Mouse (Mus musculus) limb, embryonic 13.5 days (tissue): ENCODE data around the gene Sft2d1. TPM values are rescaled to one million over a fixed set of nuclear protein-coding genes. Genes with fewer than 3 reads are reported as not detected.
"Not testable (repeated sequence)": the region's sequence is repeated elsewhere in the genome, so short reads cannot be mapped to it uniquely, and the experiment has no call there.

Experiments used
- ATAC-seq: fragments of 200-750 bp; cut with Nextera tagmentation; 2 replicates; pipeline ENCODE4 v1.8.0; 2017; ENCODE audit warnings: low read depth, moderate number of reproducible peaks, moderate TSS enrichment; ENCODE audit not compliant: low FRiP score
- H3K27ac ChIP-seq: fragments of 300-500 bp; sonication (generic); 2 replicates; pipeline ENCODE4 v1.5.1; 2015; ENCODE audit warnings: inconsistent platforms, mild to moderate bottlenecking, moderate library complexity
- H3K27me3 ChIP-seq: fragments of 300-500 bp; sonication (generic); 2 replicates; pipeline ENCODE4 v1.6.1; 2015; ENCODE audit warnings: mild to moderate bottlenecking, inconsistent platforms
- H3K36me3 ChIP-seq: fragments of 300-500 bp; sonication (generic); 2 replicates; pipeline ENCODE4 v1.6.1; 2015; ENCODE audit warnings: inconsistent platforms, mild to moderate bottlenecking, moderate library complexity
- H3K4me1 ChIP-seq: fragments of 300-500 bp; sonication (generic); 2 replicates; pipeline ENCODE4 v1.6.1; 2015; ENCODE audit warnings: inconsistent platforms
- H3K4me2 ChIP-seq: fragments of 300-500 bp; sonication (generic); replicated peaks from 2 replicates; pipeline ENCODE4 v1.6.1; 2015; ENCODE audit warnings: inconsistent platforms, mild to moderate bottlenecking, moderate library complexity
- H3K4me3 ChIP-seq: fragments of 300-500 bp; sonication (generic); 2 replicates; pipeline ENCODE4 v1.5.1; 2015; ENCODE audit warnings: moderate library complexity, mild to moderate bottlenecking, inconsistent platforms
- H3K9ac ChIP-seq: fragments of 300-500 bp; sonication (generic); 2 replicates; pipeline ENCODE4 v1.6.1; 2015; ENCODE audit warnings: mild to moderate bottlenecking, inconsistent platforms
- H3K9me3 ChIP-seq: fragments of 300-500 bp; sonication (generic); 2 replicates; pipeline ENCODE4 v1.6.1; 2016; ENCODE audit warnings: inconsistent platforms
- WGBS: fragments of 180-500 bp; shearing (Covaris S2); methylation state at CpG from one replicate; pipeline ENCODE4 v1.1.7; 2015; 5-methylcytosine and 5-hydroxymethylcytosine counted together
- polyA plus RNA-seq: library from polyadenylated mRNA; unstranded; fragments of >200 nt; fragmentation: Nextera tagmentation; extraction: Ambion mirVana; gene quantifications from 2 replicates; pipeline ENCODE4 v1.2.1, GENCODE M21; 2015

Gene Sft2d1
- polyA plus RNA-seq: 60.9 and 66.4 TPM in 2 replicates

GRCm38 (mm10) chr17:8310838-8311614 is at the start of gene Sft2d1:
TSS of gene Sft2d1 (plus strand) at chr17:8311102.
- ATAC-seq: peak; percentile 97
- Histone ChIP-seq H3K4me2 (peak within 1 kb of the TSS; percentile 74), H3K36me3 (no peaks in the 10 kb centered on the region), H3K4me3 (peak within 1 kb of the TSS; percentile 87), H3K27ac (no peak within 1 kb of the TSS; the same call in 1 of the 2 replicates), H3K4me1 (peaks cover 13% of the 10 kb centered on the region), H3K9me3 (no peaks in the 10 kb centered on the region), H3K9ac (peak within 1 kb of the TSS; percentile 91), H3K27me3 (no peaks in the 10 kb centered on the region)
- WGBS: under 1% methylated on average over 41 of the region's 54 CpGs

- 16% methylated on average over 7 of the region's 7 CpGs for WGBS
- not testable (repeated sequence) for H3K36me3 ChIP-seq, H3K4me2 ChIP-seq, H3K9me3 ChIP-seq, ATAC-seq, H3K27ac ChIP-seq, H3K27me3 ChIP-seq, H3K4me1 ChIP-seq, H3K9ac ChIP-seq, H3K4me3 ChIP-seq
These were observed 46.3 kb upstream of the Sft2d1 start for GRCm38 (mm10) chr17:8264638-8265037.

- Histone ChIP-seq H3K27ac (no peak overlapping the region), H3K4me3 (no peak overlapping the region), H3K4me1 (no peaks in the 10 kb centered on the region), H3K27me3 (peaks cover 3% of the 10 kb centered on the region), H3K9ac (no peak overlapping the region), H3K36me3 (no peaks in the 10 kb centered on the region), H3K4me2 (no peak overlapping the region), H3K9me3 (no peaks in the 10 kb centered on the region)
- 54% methylated on average over 6 of the region's 6 CpGs for WGBS
- no peak for ATAC-seq
These were observed 38.7 kb upstream of the Sft2d1 start for GRCm38 (mm10) chr17:8272054-8272749.

GRCm38 (mm10) chr17:8272951-8273350 is 38.0 kb upstream of the Sft2d1 start:
- no peaks in the 10 kb centered on the region for H3K4me1 ChIP-seq
- WGBS: 70% methylated on average over 6 of the region's 6 CpGs
- H3K27ac ChIP-seq: no peak overlapping the region
- H3K36me3 ChIP-seq: no peaks in the 10 kb centered on the region
- no peak for ATAC-seq
- H3K4me3 ChIP-seq: no peak overlapping the region
- no peak overlapping the region for H3K4me2 ChIP-seq
- peaks cover 3% of the 10 kb centered on the region for H3K27me3 ChIP-seq
- H3K9me3 ChIP-seq: no peaks in the 10 kb centered on the region
- no peak overlapping the region for H3K9ac ChIP-seq

GRCm38 (mm10) chr17:8276071-8276470 is 34.8 kb upstream of the Sft2d1 start:
- H3K9me3 ChIP-seq: 0 out of 2 replicates have a peak, but pooled peaks cover 5% of the 10 kb centered on the region
- no peak overlapping the region for H3K4me3 ChIP-seq
- H3K9ac ChIP-seq: no peak overlapping the region
- H3K4me1 ChIP-seq: no peaks in the 10 kb centered on the region
- no peak overlapping the region for H3K4me2 ChIP-seq
- no peak overlapping the region for H3K27ac ChIP-seq
- 67% methylated on average over 4 of the region's 4 CpGs for WGBS
- no peaks in the 10 kb centered on the region for H3K36me3 ChIP-seq
- H3K27me3 ChIP-seq: peaks cover 3% of the 10 kb centered on the region
- no peak for ATAC-seq

GRCm38 (mm10) chr17:8276680-8277079 is 34.2 kb upstream of the Sft2d1 start:
- Histone ChIP-seq H3K9ac (no peak overlapping the region), H3K4me1 (no peaks in the 10 kb centered on the region), H3K27me3 (peaks cover 3% of the 10 kb centered on the region), H3K9me3 (0 out of 2 replicates have a peak, but pooled peaks cover 5% of the 10 kb centered on the region), H3K27ac (no peak overlapping the region), H3K4me2 (no peak overlapping the region), H3K4me3 (no peak overlapping the region), H3K36me3 (no peaks in the 10 kb centered on the region)
- 78% methylated on average over 7 of the region's 7 CpGs for WGBS
- ATAC-seq: no peak

GRCm38 (mm10) chr17:8277266-8277665 is 33.6 kb upstream of the Sft2d1 start:
- H3K4me3 ChIP-seq: no peak overlapping the region
- no peaks in the 10 kb centered on the region for H3K36me3 ChIP-seq
- H3K9ac ChIP-seq: no peak overlapping the region
- no peak for ATAC-seq
- H3K4me2 ChIP-seq: no peak overlapping the region
- 0 out of 2 replicates have a peak, but pooled peaks cover 5% of the 10 kb centered on the region for H3K9me3 ChIP-seq
- peaks cover 3% of the 10 kb centered on the region for H3K27me3 ChIP-seq
- no peaks in the 10 kb centered on the region for H3K4me1 ChIP-seq
- H3K27ac ChIP-seq: no peak overlapping the region
- WGBS: 87% methylated on average over 3 of the region's 3 CpGs

- Histone ChIP-seq H3K4me3 (no peak overlapping the region), H3K27me3 (peaks cover 2% of the 10 kb centered on the region; the same call in 1 of the 2 replicates), H3K9ac (no peak overlapping the region), H3K36me3 (no peaks in the 10 kb centered on the region), H3K27ac (no peak overlapping the region), H3K4me2 (no peak overlapping the region), H3K9me3 (0 out of 2 replicates have a peak, but pooled peaks cover 5% of the 10 kb centered on the region), H3K4me1 (0 out of 2 replicates have a peak, but pooled peaks cover 4% of the 10 kb centered on the region)
- WGBS: 59% methylated on average over 3 of the region's 3 CpGs
- ATAC-seq: no peak
These were observed 32.5 kb upstream of the Sft2d1 start for GRCm38 (mm10) chr17:8278356-8278755.

GRCm38 (mm10) chr17:8282821-8283525 is 27.9 kb upstream of the Sft2d1 start, which contains the start of gene Mpc1:
TSS of gene Mpc1 (plus strand) at chr17:8282904.
- H3K4me1 ChIP-seq: peaks cover 18% of the 10 kb centered on the region
- H3K9ac ChIP-seq: peak within 1 kb of the TSS; percentile 83
- 0 out of 2 replicates have a peak, but pooled peaks cover 5% of the 10 kb centered on the region for H3K9me3 ChIP-seq
- 0 out of 2 replicates have a peak, but pooled peaks cover 3% of the 10 kb centered on the region for H3K27me3 ChIP-seq
- WGBS: 1% methylated on average over 35 of the region's 35 CpGs
- H3K4me2 ChIP-seq: peak within 1 kb of the TSS; percentile 100
- peak within 1 kb of the TSS; percentile 90 for H3K4me3 ChIP-seq
- H3K36me3 ChIP-seq: no peaks in the 10 kb centered on the region
- ATAC-seq: peak; percentile 81
- peak within 1 kb of the TSS; percentile 92 for H3K27ac ChIP-seq

- under 1% methylated on average over 77 of the region's 77 CpGs for WGBS
- H3K27ac ChIP-seq: peak overlapping the region; percentile 92
- 0 out of 2 replicates have a peak, but pooled peaks cover 5% of the 10 kb centered on the region for H3K9me3 ChIP-seq
- peak; percentile 98 for ATAC-seq
- H3K27me3 ChIP-seq: 0 out of 2 replicates have a peak, but pooled peaks cover 3% of the 10 kb centered on the region
- H3K9ac ChIP-seq: peak overlapping the region; percentile 83
- H3K36me3 ChIP-seq: no peaks in the 10 kb centered on the region
- H3K4me1 ChIP-seq: peaks cover 18% of the 10 kb centered on the region
- peak overlapping the region; percentile 90 for H3K4me3 ChIP-seq
- H3K4me2 ChIP-seq: peak overlapping the region; percentile 100
These were observed 27.2 kb upstream of the Sft2d1 start for GRCm38 (mm10) chr17:8283526-8284253.

GRCm38 (mm10) chr17:8284254-8284661 is 26.6 kb upstream of the Sft2d1 start:
- no peak overlapping the region for H3K27ac ChIP-seq
- H3K4me1 ChIP-seq: peaks cover 18% of the 10 kb centered on the region
- H3K36me3 ChIP-seq: peaks cover 4% of the 10 kb centered on the region
- H3K4me3 ChIP-seq: peak overlapping the region; percentile 90
- under 1% methylated on average over 32 of the region's 32 CpGs for WGBS
- 0 out of 2 replicates have a peak, but pooled peaks cover 3% of the 10 kb centered on the region for H3K27me3 ChIP-seq
- H3K9ac ChIP-seq: peak overlapping the region; percentile 83
- peak overlapping the region; percentile 100 for H3K4me2 ChIP-seq
- 0 out of 2 replicates have a peak, but pooled peaks cover 5% of the 10 kb centered on the region for H3K9me3 ChIP-seq
- peak; percentile 21 for ATAC-seq
